Mouse (Mus musculus) MEL-GATA-1-ER (cell line): ENCODE measurements around the gene Taf6l.
"Not testable (repeated sequence)": the region's sequence is repeated elsewhere in the genome, so short reads cannot be mapped to it uniquely, and the experiment has no call there.

Experiments used
- DNase-seq: peaks from one replicate; pipeline ENCODE4 v3.0.0-alpha.2; 2012; ENCODE audit warnings: low read depth; ENCODE audit errors: extremely low read depth

The Taf6l gene

GRCm38 (mm10) chr19:8738911-8739310 lies 47.3 kb downstream of the Taf6l start:
- no peak for DNase-seq

- DNase-seq, result no peak
Measured at GRCm38 (mm10) chr19:8736160-8736467, 50.1 kb downstream of the Taf6l start.

GRCm38 (mm10) chr19:8735389-8736159 lies 50.6 kb downstream of the Taf6l start, which contains the start of gene Wdr74:
TSS of gene Wdr74 (plus strand) at chr19:8735827.
- no peak for DNase-seq

GRCm38 (mm10) chr19:8734334-8734733 lies 51.9 kb downstream of the Taf6l start:
- DNase-seq, result no peak

GRCm38 (mm10) chr19:8728335-8729099 lies 57.7 kb downstream of the Taf6l start:
- DNase-seq, result not testable (repeated sequence)

- DNase-seq, result no peak
Measured at GRCm38 (mm10) chr19:8727495-8728114, 58.6 kb downstream of the Taf6l start.

- DNase-seq, result no peak
Measured at GRCm38 (mm10) chr19:8726609-8727390, 59.4 kb downstream of the Taf6l start.

GRCm38 (mm10) chr19:8725081-8725613 lies 61.1 kb downstream of the Taf6l start:
- DNase-seq, result no peak
